Mouse (Mus musculus) spleen, embryonic (tissue): ENCODE results near the gene Ubqln4.

Experiments used
- CTCF ChIA-PET: fragments of 350-600 bp; sonication (Branson Sonifier 250); formaldehyde crosslinking; loops from one replicate; lab custom pipeline; 2022; lab: Charles Lee

Gene Ubqln4

GRCm38 (mm10) chr3:88553525-88553879 is at the start of gene Ubqln4:
TSS of gene Ubqln4 (plus strand) at chr3:88553758.
- CTCF ChIA-PET: no interaction called here

GRCm38 (mm10) chr3:88503881-88504746 is 49.4 kb upstream of the Ubqln4 start:
- CTCF ChIA-PET: interaction anchor here (0.6 to 1.7 kb wide), 4 partner anchors 9 to 96 kb away, joined by 3 to 7 read pairs (median 4); no protein-coding TSS in a partner anchor

GRCm38 (mm10) chr3:88505081-88505480 is 48.5 kb upstream of the Ubqln4 start:
- CTCF ChIA-PET: interaction anchor here (0.5 to 0.7 kb wide), 3 partner anchors 89 to 98 kb away, joined by 3 to 5 read pairs (median 3); no protein-coding TSS in a partner anchor

GRCm38 (mm10) chr3:88505765-88506164 is 47.8 kb upstream of the Ubqln4 start:
- CTCF ChIA-PET: interaction anchor here (0.5 kb wide), 1 partner anchor 99 kb away, joined by 3 read pairs; no protein-coding TSS in a partner anchor

GRCm38 (mm10) chr3:88509250-88509649 is 44.3 kb upstream of the Ubqln4 start:
- CTCF ChIA-PET: interaction anchor here (0.6 to 1.7 kb wide), 4 partner anchors 12 to 123 kb away, joined by 4 to 15 read pairs (median 6); no protein-coding TSS in a partner anchor

- CTCF ChIA-PET: interaction anchor here (0.6 to 1.7 kb wide), 4 partner anchors 12 to 122 kb away, joined by 4 to 15 read pairs (median 6); no protein-coding TSS in a partner anchor
Observed at GRCm38 (mm10) chr3:88509692-88510420, 43.7 kb upstream of the Ubqln4 start, which contains the start of gene Lmna. TSS of gene Lmna (minus strand) at chr3:88509956.

GRCm38 (mm10) chr3:88510421-88511289 is 42.9 kb upstream of the Ubqln4 start:
- CTCF ChIA-PET: interaction anchor here (0.7 to 1.7 kb wide), 2 partner anchors 11 to 27 kb away, joined by 7 to 15 read pairs; no protein-coding TSS in a partner anchor

- CTCF ChIA-PET: interaction anchor here (1.1 kb wide), 1 partner anchor 9 kb away, joined by 5 read pairs; no protein-coding TSS in a partner anchor
Observed at GRCm38 (mm10) chr3:88511559-88511958, 42.0 kb upstream of the Ubqln4 start.

GRCm38 (mm10) chr3:88512141-88512895 is 41.2 kb upstream of the Ubqln4 start:
- CTCF ChIA-PET: interaction anchor here (0.7 to 1.6 kb wide), 5 partner anchors 10 to 113 kb away, joined by 3 to 5 read pairs (median 4); no protein-coding TSS in a partner anchor

- CTCF ChIA-PET: interaction anchor here (0.7 to 1.6 kb wide), 4 partner anchors 11 to 114 kb away, joined by 3 to 4 read pairs (median 4); no protein-coding TSS in a partner anchor
Observed at GRCm38 (mm10) chr3:88512896-88513545, 40.5 kb upstream of the Ubqln4 start.

GRCm38 (mm10) chr3:88513546-88514115 is 39.9 kb upstream of the Ubqln4 start:
- CTCF ChIA-PET: interaction anchor here (0.9 to 1.6 kb wide), 3 partner anchors 12 to 25 kb away, joined by 3 to 4 read pairs (median 4); no protein-coding TSS in a partner anchor

- CTCF ChIA-PET: interaction anchor here (1.3 kb wide), 1 partner anchor 19 kb away, joined by 6 read pairs; no protein-coding TSS in a partner anchor
Observed at GRCm38 (mm10) chr3:88514231-88515094, 39.1 kb upstream of the Ubqln4 start.

GRCm38 (mm10) chr3:88515095-88515386 is 38.5 kb upstream of the Ubqln4 start:
- CTCF ChIA-PET: interaction anchor here (1.3 kb wide), 1 partner anchor 20 kb away, joined by 6 read pairs; no protein-coding TSS in a partner anchor

- CTCF ChIA-PET: interaction anchor here (0.7 kb wide), 1 partner anchor 33 kb away, joined by 4 read pairs; no protein-coding TSS in a partner anchor
Observed at GRCm38 (mm10) chr3:88516407-88516806, 37.2 kb upstream of the Ubqln4 start.

GRCm38 (mm10) chr3:88518411-88518810 is 35.1 kb upstream of the Ubqln4 start:
- CTCF ChIA-PET: no interaction called here

GRCm38 (mm10) chr3:88520078-88520477 is 33.5 kb upstream of the Ubqln4 start:
- CTCF ChIA-PET: interaction anchor here (0.6 to 2.1 kb wide), 2 partner anchors 30 to 59 kb away, joined by 3 to 11 read pairs; partner anchors contain the start of gene Sema4a

- CTCF ChIA-PET: interaction anchor here (0.6 to 2.3 kb wide), 6 partner anchors 11 to 85 kb away, joined by 3 to 15 read pairs (median 9); partner anchors contain the start of gene Lmna
Observed at GRCm38 (mm10) chr3:88521156-88521555, 32.4 kb upstream of the Ubqln4 start.
